Mouse (Mus musculus) liver, embryonic 14.5 days (tissue): ENCODE data around the gene Acsl5. TPM values are rescaled to one million over a fixed set of nuclear protein-coding genes. Genes with fewer than 3 reads are reported as not detected.

ENCODE experiments used
- ATAC-seq: fragments of 200-750 bp; cut with Nextera tagmentation; 2 replicates; pipeline ENCODE4 v1.8.0; 2017; ENCODE audit warnings: moderate number of reproducible peaks, mild to moderate bottlenecking, moderate library complexity; ENCODE audit not compliant: insufficient read depth
- DNase-seq, 3 experiments: peaks; one replicate each; pipeline ENCODE4 v3.0.0-alpha.2; 2012 to 2013; ENCODE audit warnings: low read depth in 3 of 3, low spot score in 3 of 3
- H3K27ac ChIP-seq: fragments of 300-500 bp; sonication (generic); 2 replicates; pipeline ENCODE4 v1.5.1; 2014; ENCODE audit warnings: moderate library complexity, mild to moderate bottlenecking, control low read depth, inconsistent platforms
- H3K27me3 ChIP-seq: fragments of 300-500 bp; sonication (generic); 2 replicates; pipeline ENCODE4 v1.6.1; 2014; ENCODE audit warnings: mild to moderate bottlenecking, low read length, moderate library complexity; ENCODE audit not compliant: control insufficient read depth, insufficient read depth
- H3K36me3 ChIP-seq: fragments of 300-500 bp; sonication (generic); replicated peaks from 2 replicates; pipeline ENCODE4 v1.6.1; 2014; ENCODE audit warnings: low read depth; ENCODE audit not compliant: control insufficient read depth, insufficient read depth
- H3K4me1 ChIP-seq, 2 experiments: fragments of 200-500 bp in 1 of 2; fragments of 300-500 bp in 1 of 2; sonication (generic) in 1 of 2; replicated peaks; 2 replicates each; pipeline ENCODE4 v1.6.1; 2012 to 2014; ENCODE audit warnings: antibody characterized with exemption in 1 of 2, inconsistent platforms in 1 of 2, low read length in 1 of 2; ENCODE audit not compliant: control insufficient read depth in 2 of 2, insufficient read depth in 2 of 2
- H3K4me2 ChIP-seq: fragments of 300-500 bp; sonication (generic); 2 replicates; pipeline ENCODE4 v1.6.1; 2014; ENCODE audit warnings: low read depth, mild to moderate bottlenecking, control low read depth, moderate library complexity
- H3K4me3 ChIP-seq, 2 experiments: fragments of 200-500 bp in 1 of 2; fragments of 300-500 bp in 1 of 2; sonication (generic) in 1 of 2; 2 replicates each; pipeline ENCODE4 v1.5.1; 2012 to 2014; ENCODE audit warnings: low read depth in 2 of 2, low read length in 2 of 2, mild to moderate bottlenecking in 2 of 2, control low read depth in 1 of 2, inconsistent platforms in 1 of 2, moderate library complexity in 1 of 2; ENCODE audit not compliant: insufficient read depth in 1 of 2
- H3K9ac ChIP-seq: fragments of 300-500 bp; sonication (generic); replicated peaks from 2 replicates; pipeline ENCODE4 v1.6.1; 2014; ENCODE audit warnings: mild to moderate bottlenecking, control low read depth, moderate library complexity
- H3K9me3 ChIP-seq: fragments of 300-500 bp; sonication (generic); 2 replicates; pipeline ENCODE4 v1.6.1; 2016; ENCODE audit warnings: low read length, mixed read lengths; ENCODE audit not compliant: control insufficient read depth
- CTCF ChIP-seq: IDR thresholded peaks from 2 replicates; pipeline ENCODE4 v1.5.1; 2016; ENCODE audit warnings: antibody characterized with exemption, low read depth, control low read depth
- EP300 ChIP-seq: IDR thresholded peaks from 2 replicates; pipeline ENCODE4 v1.6.1; 2016; ENCODE audit warnings: antibody characterized with exemption, low read depth
- WGBS: fragments of 180-500 bp; shearing (Covaris S2); extraction: QIAGEN DNeasy Blood & Tissue Kit; methylation state at CpG from one replicate; pipeline ENCODE4 v1.1.7; 2014; ENCODE audit not compliant: insufficient replicate concordance; 5-methylcytosine and 5-hydroxymethylcytosine counted together
- polyA plus RNA-seq, 2 experiments: library from polyadenylated mRNA; depleted of rRNA in 1 of 2; stranded (reverse) in 1 of 2; unstranded in 1 of 2; fragments of >200 nt; fragmentation: Nextera tagmentation in 1 of 2; extraction: Ambion mirVana in 1 of 2; gene quantifications; 2 replicates each; pipeline versions ENCODE4 v1.2.1 to v1.2.3; 2012 to 2014

The Acsl5 gene
- polyA plus RNA-seq, 2 experiments = 50.3 to 117 TPM

- TF ChIP-seq EP300 (no peak), CTCF (no peak)
- ATAC-seq = no peak
Measured at GRCm38 (mm10) chr19:55343274-55343673, 91.5 kb downstream of the Acsl5 start.

More at GRCm38 (mm10) chr19:55343274-55343673, 91.5 kb downstream of the Acsl5 start:
- Histone ChIP-seq H3K27ac (no peak overlapping the region), H3K4me3 (no peak overlapping the region), H3K27me3 (no peaks in the 10 kb centered on the region), H3K4me2 (no peak overlapping the region), H3K9ac (no peak overlapping the region), H3K4me1 (peaks cover 5 to 8% of the 10 kb centered on the region in 2 experiments; a peak in 3 of 4 replicates), H3K9me3 (no peaks in the 10 kb centered on the region), H3K36me3 (no peaks in the 10 kb centered on the region)
- WGBS = 77% methylated on average over 9 of the region's 9 CpGs
- no peak for DNase-seq

Other genes with a start within 250 kb of the Acsl5 start
- 13.6 and 15.0 TPM in 2 replicates for gene Gpam, start 124.7 kb upstream of the Acsl5 start, polyA plus RNA-seq (2012; rRNA removed)
- gene Gpam, start 124.7 kb upstream of the Acsl5 start, polyA plus RNA-seq (2014; fragmentation: Nextera tagmentation; extraction: Ambion mirVana) = 21.6 and 24.0 TPM in 2 replicates
- gene Tectb, start 71.2 kb upstream of the Acsl5 start, polyA plus RNA-seq (2012; rRNA removed) = 0.01 and 0.08 TPM in 2 replicates
- gene Tectb, start 71.2 kb upstream of the Acsl5 start, polyA plus RNA-seq (2014; fragmentation: Nextera tagmentation; extraction: Ambion mirVana) = 0.23 TPM in 1 of 2 replicates, not detected in the other
- gene Gucy2g, start 10.7 kb upstream of the Acsl5 start, polyA plus RNA-seq (2012; rRNA removed) = 0.01 and 0.03 TPM in 2 replicates
- gene Gucy2g, start 10.7 kb upstream of the Acsl5 start, polyA plus RNA-seq (2014; fragmentation: Nextera tagmentation; extraction: Ambion mirVana) = not detected in 2 replicates
- gene Zdhhc6, start 64.1 kb downstream of the Acsl5 start, polyA plus RNA-seq (2012; rRNA removed) = 10.6 and 14.2 TPM in 2 replicates
- gene Zdhhc6, start 64.1 kb downstream of the Acsl5 start, polyA plus RNA-seq (2014; fragmentation: Nextera tagmentation; extraction: Ambion mirVana) = 51.3 and 51.7 TPM in 2 replicates
- 4.6 and 6.9 TPM in 2 replicates for gene Vti1a, start 64.4 kb downstream of the Acsl5 start, polyA plus RNA-seq (2012; rRNA removed)
- gene Vti1a, start 64.4 kb downstream of the Acsl5 start, polyA plus RNA-seq (2014; fragmentation: Nextera tagmentation; extraction: Ambion mirVana) = 10.9 and 11.9 TPM in 2 replicates